Mouse (Mus musculus): ENCODE data around the gene Higd1c.
"Not testable (repeated sequence)": the region's sequence is repeated elsewhere in the genome, so short reads cannot be mapped to it uniquely, and the experiment has no call there.

The Higd1c gene

DNA sequence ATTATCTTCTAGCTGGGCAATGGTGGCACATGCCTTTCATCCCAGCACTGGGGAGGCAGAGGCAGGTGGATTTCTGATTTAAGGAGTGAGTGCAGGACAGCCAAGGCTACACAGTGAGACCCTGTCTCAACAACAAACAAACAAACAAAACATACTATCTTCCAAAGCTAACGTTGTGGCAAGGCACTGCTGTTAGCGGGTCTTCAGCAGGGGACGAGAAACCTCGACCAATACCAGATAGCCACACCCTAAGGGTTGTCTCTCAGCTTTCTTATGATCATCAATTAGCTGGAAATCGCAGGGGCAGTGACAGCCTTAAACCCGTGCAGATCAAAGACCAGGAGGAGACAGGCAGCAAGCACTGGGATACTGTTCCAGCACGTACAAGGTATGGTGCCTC is at the start of gene Higd1c:
Higd1c (plus strand) TSS at position 301 of the 400 bp plus-strand sequence.
- DNase-seq (ENCODE audit: low spot score): no peak

DNA sequence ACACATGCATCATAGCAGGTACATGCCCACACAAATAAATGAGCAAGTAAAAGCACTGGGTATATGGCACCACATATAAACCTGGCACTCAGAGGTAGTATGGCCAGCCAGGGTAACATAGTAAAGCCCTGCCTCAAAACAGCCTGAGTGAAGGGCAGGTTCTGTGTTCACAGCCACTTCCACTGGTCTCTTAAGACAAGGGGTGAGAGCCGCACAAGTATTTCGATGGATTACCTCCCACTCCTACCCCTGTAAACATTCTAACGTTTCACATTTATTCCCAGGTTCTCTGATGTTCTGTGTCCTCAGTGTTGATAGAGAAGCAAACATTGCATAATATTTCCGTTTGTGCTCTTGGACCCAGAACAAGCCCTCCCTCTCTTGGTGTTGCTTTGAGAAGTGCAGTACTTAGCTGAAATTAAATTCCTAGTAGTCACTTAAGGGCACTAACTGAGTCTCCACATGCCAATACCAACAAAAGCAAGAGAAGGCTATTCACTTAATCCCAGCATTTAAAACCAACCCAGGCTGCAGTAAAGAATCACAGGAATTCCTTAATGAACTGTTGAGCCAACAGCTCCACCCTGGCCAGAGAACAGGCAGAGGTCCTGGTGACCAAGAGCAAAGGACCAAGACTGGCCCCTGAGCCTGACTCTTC is 46.2 kb upstream of the Higd1c start:
- DNase-seq (ENCODE audit: low spot score): not testable (repeated sequence)

DNA sequence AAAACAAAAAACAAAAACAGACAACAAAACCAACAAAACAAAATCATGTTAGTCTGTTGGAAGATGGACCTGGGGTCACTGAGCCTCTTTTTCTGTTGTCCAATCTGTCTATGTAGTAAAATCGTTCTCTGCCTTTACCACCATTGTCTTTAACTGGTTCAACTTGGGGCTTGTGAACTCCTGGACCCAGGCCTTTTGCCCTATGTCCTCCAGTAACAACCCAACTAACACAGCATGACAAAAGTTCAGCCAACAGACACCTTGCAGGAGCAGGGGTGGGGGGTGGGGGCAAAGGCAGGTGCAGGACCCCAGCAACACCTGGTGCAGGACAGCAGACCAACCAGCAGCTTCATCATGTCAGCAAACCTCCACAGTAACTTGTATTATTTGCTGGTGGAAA is 44.5 kb upstream of the Higd1c start:
- DNase-seq (ENCODE audit: low spot score): no peak

GRCm38 (mm10) chr15:100320295-100320905 is 43.9 kb upstream of the Higd1c start:
- DNase-seq (ENCODE audit: low spot score): no peak

DNA sequence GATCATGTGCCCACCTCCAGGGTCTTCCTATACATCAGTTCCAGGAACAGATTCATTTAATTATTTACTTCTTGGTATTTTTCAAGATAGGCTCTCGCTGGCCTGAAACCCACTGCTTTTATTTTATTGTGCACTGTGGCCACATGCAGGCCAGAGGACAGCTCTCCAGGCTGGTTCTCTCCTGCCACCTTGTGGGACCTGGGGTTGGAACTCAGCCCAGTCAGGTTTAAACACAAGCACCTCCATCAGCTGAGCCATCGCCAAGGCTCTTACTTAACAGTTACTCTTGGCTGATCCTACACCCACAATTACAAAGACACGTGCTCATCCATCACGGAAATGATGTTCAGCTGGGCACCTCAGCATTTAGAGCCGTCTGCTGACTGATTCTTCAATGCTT is 43.2 kb upstream of the Higd1c start:
- DNase-seq (ENCODE audit: low spot score): no peak

- no peak for DNase-seq (ENCODE audit: low spot score)
Measured at GRCm38 (mm10) chr15:100324021-100324591, 40.2 kb upstream of the Higd1c start.

DNA sequence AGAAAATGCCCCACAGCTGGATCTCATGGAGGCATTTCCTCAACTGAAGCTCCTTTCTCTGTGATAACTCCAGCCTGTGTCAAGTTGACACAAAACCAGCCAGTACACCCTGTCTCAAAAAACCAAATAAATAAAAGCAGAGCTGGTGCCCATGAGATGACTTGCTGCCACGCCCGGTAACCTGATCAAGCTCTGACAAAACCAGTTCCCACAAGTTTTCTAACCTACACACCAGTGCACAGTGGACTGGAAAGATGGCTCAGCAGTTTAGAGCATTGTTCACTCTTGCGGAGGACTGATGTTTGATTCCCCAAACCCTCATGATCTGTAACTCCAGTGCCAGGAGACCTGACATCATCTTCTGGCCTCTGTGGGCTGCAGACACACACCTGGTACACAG is 39.1 kb upstream of the Higd1c start:
- no peak for DNase-seq (ENCODE audit: low spot score)

- not testable (repeated sequence) for DNase-seq (ENCODE audit: low spot score)
Measured at GRCm38 (mm10) chr15:100328089-100328488, 36.3 kb upstream of the Higd1c start.

DNA sequence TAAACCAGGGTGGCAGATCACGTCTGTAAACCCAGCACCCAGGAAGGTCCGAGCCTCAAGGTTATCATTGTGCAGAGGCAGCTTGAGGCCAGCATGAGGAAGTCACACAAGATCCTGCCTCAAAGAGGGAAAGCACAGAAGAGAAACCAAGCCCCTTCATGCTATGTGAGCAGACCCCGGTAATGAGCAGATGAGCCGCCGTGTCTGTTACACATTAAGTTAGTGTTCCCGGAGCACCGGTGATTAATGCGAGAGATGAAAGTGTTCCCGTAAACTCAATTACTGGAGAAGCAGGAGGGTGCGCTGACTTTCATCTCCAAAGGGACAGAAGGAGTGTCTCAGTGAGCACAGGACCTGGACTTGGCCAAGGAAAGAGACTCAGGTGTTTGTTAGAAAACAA is 35.0 kb upstream of the Higd1c start:
- not testable (repeated sequence) for DNase-seq (ENCODE audit: low spot score)

- DNase-seq (ENCODE audit: low spot score): no peak
Measured at GRCm38 (mm10) chr15:100330739-100331138, 33.6 kb upstream of the Higd1c start.

DNA sequence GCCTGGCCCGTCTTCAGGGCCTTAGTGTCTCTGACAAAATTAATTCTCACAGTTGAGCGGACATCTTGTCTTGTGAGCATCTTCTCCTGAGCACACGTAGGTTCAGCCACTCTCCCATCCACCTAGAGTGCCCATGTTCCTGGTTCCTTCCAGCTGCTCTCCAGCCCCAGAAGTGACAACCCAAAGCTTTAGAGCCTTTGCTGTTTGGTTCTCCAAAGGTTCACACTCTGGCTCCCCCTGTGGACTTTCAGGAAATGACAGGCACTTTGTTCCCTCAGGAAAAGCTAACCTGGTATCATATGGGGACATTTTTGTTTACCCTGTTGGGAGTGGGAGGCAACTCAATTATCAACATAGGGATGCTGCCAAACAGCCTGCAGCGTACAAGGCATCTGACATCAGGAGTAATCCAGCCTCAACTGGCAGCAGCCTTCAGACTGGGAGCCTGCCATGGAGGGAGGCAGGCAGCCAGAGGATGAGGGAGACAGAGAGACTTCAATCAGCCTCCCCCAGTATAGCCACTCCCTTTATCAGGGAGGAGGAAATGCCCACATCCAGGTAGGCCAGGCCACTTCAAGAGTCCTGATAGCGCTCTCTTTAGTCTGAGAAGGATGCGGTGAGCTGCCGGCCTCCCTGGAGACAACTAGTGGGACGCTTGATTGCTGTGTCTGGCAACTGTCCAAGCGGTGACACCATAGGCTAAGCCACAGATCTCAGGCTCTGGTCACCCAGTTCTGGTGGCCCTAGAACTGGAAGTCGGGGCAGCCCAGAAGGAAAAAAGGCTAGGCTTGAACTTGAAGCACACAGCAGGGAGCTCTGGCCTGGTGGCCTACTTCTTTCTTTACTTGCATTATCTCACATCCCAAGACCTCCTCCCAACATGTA is 32.0 kb upstream of the Higd1c start:
- DNase-seq (ENCODE audit: low spot score): not testable (repeated sequence)

GRCm38 (mm10) chr15:100334629-100335028 is 29.7 kb upstream of the Higd1c start, which contains the start of gene Mettl7a3:
TSS of gene Mettl7a3 (plus strand) at chr15:100334929.
- DNase-seq (ENCODE audit: low spot score): no peak

DNA sequence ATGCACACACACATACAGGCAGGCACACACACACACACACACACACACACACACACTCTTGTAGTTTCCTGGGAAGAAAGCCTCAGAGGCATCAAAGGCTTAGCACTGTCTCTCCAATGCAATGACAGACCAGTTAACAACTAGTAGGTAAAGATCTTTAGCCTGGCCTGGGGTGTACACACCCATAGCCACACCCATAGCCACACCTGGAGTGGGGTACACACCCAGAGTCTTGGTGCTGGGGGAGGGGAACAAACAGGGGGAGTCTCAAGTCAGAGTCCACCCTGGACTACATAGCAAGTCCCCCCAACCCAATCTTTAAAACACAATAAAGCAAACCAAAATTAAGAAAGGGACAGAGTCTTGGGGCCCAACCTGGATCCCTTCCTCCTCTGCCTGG is 27.0 kb upstream of the Higd1c start:
- not testable (repeated sequence) for DNase-seq (ENCODE audit: low spot score)

DNA sequence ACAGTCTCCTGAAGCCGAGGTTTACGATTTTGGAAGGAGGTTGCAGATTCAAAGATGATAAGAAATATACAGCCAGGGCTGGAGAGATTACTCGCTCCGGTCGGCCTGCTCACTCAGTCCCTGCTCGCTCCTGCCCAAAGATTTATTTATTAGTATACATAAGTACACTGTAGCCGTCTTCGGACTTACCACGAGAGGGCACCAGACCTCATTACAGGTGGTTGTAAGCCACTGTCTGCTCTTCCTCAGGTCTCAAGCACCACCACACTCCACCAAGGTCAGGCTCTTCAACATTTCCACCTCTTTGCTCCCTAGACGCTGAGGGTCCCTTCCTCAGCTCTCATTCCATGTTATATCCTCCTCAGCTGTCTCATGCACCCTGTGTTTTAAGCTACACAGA is 26.5 kb upstream of the Higd1c start:
- not testable (repeated sequence) for DNase-seq (ENCODE audit: low spot score)

- DNase-seq (ENCODE audit: low spot score): not testable (repeated sequence)
Measured at GRCm38 (mm10) chr15:100341314-100341980, 22.9 kb upstream of the Higd1c start.

GRCm38 (mm10) chr15:100345484-100345883 is 18.9 kb upstream of the Higd1c start:
- DNase-seq (ENCODE audit: low spot score): no peak

DNA sequence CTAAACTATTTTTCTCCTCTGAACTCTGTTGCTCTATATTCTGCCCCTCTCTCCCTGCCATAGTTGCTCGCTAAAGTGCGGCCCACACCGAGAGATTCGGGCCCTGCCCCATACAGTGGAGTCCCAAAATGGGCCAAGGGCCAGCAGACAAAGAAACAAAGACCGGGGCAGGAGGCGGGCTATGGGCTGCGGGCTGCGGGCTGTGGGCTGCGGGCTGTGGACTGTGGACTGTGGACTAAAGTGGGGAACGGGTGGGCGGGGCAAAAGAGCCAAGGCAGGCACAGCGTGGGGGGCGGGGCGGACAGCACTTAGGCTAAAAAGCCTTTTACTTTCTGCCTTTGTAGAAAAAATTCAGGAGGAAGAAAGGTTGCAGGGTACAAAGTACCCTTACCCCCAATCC is 17.6 kb upstream of the Higd1c start:
- no peak for DNase-seq (ENCODE audit: low spot score)

GRCm38 (mm10) chr15:100349496-100349895 is 14.8 kb upstream of the Higd1c start:
- no peak for DNase-seq (ENCODE audit: low spot score)

DNA sequence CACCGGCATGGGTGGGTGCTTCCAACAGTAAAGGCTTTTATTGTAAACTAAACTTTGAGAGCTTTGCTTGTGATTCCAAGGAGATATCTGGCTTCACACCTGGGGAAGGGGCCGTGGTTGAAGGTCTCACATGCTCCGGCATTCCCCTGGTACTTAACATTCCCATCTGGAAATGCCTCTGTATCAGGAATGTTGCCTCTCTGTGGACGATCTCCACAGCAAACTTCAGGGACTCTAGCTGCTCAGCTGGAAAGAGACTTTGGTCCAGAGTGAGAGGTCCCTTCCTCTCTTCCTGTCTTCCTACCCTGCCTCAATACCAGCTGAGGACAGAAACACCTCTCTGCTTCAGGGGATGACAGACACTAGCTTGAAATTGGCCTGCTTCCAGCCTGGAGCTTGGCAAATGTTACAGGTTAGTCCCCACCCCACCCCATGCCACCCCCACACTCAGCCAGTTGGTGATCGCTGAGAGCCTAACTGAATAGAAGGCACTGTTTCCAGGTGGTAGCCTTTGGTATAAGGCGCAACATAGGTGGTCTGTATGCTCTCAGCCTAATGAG is 12.8 kb upstream of the Higd1c start:
- DNase-seq (ENCODE audit: low spot score): no peak

DNA sequence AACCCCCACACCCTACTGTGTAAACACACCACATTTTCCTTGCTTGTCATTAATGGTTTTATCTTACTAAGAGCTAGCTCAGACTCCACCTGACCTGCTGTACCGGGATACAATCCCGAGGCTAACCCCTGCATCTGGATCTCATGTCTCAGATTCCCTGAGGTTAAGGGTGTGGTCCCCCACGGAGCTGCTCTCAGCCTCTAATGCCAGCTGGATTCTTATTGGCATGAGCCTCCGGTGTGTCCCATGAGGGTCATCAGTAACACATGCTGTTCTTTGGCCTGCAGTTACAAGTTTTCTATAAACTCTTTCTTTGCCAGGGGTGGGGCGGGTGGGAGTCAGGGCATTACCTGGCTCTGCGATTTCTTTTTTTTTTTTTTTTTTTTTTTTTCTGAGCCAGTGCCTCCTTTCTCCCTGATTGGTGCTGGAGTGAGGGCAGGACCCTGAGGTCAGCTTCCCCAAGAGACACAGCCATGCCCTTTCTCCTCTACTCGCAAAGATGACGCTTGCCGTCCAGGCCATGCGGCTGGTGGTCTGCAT is 11.6 kb upstream of the Higd1c start, which contains the start of the genes Methig1 and Mettl7a2:
Methig1 (plus strand) TSS at position 439 of the 540 bp plus-strand sequence.
Mettl7a2 (plus strand) TSS at position 490 of the 540 bp plus-strand sequence.
- DNase-seq (ENCODE audit: low spot score): no peak

DNA sequence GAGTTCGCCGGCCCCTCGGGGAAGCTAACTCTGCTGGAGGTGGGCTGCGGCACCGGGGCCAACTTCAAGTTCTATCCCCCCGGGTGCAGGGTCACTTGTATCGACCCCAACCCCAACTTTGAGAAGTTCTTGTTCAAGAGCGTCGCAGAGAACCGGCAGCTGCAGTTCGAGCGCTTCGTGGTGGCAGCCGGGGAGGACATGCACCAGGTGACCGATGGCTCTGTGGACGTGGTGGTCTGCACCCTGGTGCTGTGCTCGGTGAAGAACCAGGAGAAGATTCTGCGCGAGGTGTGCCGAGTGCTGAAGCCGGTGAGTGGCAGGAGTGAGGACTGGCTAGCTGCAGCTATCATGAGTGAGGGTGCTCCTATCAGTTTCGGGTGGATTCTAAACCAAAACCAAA is 10.9 kb upstream of the Higd1c start:
- DNase-seq (ENCODE audit: low spot score): not testable (repeated sequence)
